Mouse (Mus musculus) embryo, embryonic 11 days (tissue): ENCODE measurements around the gene Sarnp.

Experiments
- DNase-seq: peaks from one replicate; pipeline ENCODE4 v3.0.0-alpha.2; 2015

The Sarnp gene

GRCm38 (mm10) chr10:128817033-128817432, at the start of gene Sarnp:
Sarnp (plus strand) TSS chr10:128817333.
- no peak for DNase-seq

GRCm38 (mm10) chr10:128772895-128773294, 44.2 kb upstream of the Sarnp start:
- DNase-seq, result peak; percentile 34

GRCm38 (mm10) chr10:128773685-128774084, 43.4 kb upstream of the Sarnp start:
- peak; percentile 29 for DNase-seq

GRCm38 (mm10) chr10:128778441-128778840, 38.7 kb upstream of the Sarnp start:
- no peak for DNase-seq

DNA sequence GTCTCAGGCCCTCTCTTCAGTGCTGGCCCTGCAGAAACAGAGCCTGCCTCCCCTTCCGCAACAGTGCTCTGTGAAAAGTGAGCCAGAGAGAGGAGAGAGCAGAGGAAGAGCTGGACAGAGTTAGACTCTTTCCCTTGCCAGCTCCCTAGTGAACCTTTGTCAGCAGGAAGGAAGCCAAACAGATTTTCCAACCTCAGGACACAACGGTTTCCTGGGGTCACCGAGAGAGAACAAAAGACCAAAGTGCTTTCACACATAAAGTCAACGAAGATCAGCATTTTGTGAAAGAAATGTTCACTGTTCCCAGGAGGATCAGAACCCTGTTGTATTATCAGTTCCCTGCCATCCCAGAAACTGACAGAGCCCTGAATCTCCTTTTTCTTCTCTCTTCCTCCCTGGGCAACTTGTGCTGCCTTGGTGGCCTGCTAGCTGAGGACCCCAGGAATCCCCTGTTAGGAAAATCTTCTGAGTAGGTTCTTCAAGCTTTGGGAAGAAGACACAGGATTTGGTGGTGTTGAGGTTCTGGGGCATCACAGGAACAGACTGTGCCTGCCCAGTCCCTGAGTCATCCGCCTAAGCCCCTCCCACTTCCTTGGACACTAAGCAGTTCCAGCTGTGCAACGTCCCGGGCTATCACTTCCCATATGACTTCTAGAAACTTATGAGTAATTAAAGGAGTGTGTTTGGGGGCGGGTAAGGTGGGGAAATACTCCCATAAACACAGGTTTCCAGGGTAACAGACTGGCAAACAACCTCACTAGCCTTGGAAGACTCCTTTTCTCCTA, 37.9 kb upstream of the Sarnp start:
- peak; percentile 82 for DNase-seq

- DNase-seq, result no peak
Measured at GRCm38 (mm10) chr10:128780200-128780599, 36.9 kb upstream of the Sarnp start.

- DNase-seq, result no peak
Measured at GRCm38 (mm10) chr10:128790398-128791124, 26.6 kb upstream of the Sarnp start, which contains the start of gene Mmp19. Mmp19 (plus strand) TSS chr10:128790910.

DNA sequence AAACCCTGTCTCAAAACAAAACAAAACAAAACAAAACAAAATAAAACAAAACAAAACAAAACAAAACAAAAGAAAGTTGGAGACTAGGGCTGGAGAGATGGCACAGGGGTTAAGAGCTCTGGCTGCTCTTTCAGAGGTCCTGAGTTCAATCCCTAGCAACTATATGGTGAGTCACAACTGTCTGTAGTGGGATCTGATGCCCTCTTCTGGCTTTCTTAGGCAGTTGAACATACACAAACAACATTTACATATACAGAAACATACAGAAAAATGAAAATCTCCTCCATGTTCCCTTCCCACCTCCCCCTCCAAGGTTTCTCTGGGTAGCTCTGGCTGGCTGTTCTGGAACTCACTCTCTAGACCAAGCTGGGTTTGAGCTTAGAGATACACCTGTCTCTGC, 25.1 kb upstream of the Sarnp start:
- no peak for DNase-seq

DNA sequence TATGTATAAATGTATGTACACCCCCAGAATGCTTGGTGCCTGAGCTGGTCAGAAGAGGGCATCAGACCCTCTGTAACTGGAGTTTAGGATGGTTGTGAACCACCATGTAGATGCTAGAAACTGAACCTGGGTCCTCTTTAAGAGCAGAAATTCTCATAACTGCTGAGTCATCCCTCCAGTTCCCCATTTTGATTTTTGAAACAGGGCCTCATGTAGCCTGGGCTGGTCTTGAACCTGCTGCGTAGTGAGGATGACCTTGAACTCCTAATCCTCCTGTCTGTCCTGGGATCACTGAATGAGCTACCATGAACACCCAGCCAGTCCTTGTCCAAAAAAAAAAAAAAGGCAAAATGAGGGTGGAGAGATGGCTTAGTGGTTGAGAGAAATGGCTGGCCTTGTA, 23.9 kb upstream of the Sarnp start:
- DNase-seq, result no peak

DNA sequence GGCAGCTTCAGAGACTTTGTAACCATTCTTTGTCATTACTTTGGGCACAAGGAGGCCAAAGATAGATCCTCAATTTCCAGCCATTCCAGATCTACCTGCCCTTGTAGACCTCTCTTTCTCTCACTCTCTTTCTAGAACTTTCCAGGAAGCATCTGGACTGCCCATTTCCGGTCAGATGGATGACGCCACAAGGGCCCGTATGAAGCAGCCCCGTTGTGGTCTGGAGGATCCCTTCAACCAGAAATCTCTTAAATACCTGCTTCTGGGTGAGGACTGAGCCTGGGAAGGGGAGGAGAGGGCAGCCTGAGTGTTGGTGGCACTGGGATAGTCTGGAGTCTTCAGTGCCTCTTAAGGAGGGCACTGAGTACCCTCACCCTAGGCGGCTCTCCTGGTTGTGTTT, 22.7 kb upstream of the Sarnp start:
- no peak for DNase-seq

- DNase-seq, result no peak
Measured at GRCm38 (mm10) chr10:128795581-128795980, 21.6 kb upstream of the Sarnp start.

- no peak for DNase-seq
Measured at GRCm38 (mm10) chr10:128798676-128799075, 18.5 kb upstream of the Sarnp start.

GRCm38 (mm10) chr10:128801981-128802495, 15.1 kb upstream of the Sarnp start:
- DNase-seq, result no peak

GRCm38 (mm10) chr10:128802956-128803355, 14.2 kb upstream of the Sarnp start:
- DNase-seq, result no peak

DNA sequence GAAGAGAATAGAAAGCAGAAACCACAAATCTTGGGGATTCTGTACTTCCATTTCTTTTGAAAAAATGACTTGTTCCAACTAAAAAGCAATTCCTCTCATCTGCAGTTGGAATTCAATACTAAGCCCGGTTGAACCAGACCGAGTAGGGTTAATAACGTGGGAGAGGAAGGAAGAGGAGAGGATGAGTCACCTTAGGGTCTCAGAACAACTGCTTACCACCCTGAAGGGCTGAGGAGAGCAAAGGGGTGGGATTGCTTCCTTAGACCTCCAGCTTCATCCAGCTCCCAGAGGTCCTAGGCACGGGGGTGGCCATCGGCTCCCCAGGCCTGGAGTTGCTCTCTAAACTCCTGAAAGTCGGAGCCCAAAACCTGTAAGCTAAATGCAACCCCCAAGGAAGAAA, 13.8 kb upstream of the Sarnp start:
- peak; percentile 11 for DNase-seq

DNA sequence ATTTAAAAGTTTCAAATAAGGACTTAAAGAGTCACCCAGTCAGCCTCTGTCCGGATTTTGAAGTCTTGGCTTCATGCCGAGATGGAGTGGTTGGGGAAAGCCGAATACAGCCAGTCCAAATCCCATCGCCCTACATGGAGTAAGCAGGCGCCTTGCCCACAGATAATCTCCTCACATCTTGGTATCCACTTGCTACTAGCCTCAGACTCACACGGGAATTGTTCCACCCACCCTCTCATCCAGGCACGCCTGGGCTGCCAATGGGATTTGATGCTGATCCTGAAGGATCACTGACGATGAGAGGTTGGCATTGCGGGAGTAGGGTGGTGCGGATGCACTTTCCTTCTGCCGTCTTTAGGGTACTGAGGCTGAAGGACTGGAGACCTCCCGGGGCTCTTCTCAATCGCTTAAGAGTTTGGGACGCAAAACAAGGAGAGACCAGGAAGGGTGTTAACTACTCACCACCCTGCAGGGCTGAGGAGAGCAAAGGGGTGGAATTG, 13.3 kb upstream of the Sarnp start, which contains the start of gene Dnajc14:
Gene Dnajc14 (plus strand): TSS at position 292 of the 500 bp plus-strand sequence.
- DNase-seq, result peak; percentile 59

- peak; percentile 84 for DNase-seq
Measured at GRCm38 (mm10) chr10:128804271-128805091, 12.7 kb upstream of the Sarnp start, which contains the start of gene Tmem198b. Tmem198b (minus strand) TSS chr10:128804370.

DNA sequence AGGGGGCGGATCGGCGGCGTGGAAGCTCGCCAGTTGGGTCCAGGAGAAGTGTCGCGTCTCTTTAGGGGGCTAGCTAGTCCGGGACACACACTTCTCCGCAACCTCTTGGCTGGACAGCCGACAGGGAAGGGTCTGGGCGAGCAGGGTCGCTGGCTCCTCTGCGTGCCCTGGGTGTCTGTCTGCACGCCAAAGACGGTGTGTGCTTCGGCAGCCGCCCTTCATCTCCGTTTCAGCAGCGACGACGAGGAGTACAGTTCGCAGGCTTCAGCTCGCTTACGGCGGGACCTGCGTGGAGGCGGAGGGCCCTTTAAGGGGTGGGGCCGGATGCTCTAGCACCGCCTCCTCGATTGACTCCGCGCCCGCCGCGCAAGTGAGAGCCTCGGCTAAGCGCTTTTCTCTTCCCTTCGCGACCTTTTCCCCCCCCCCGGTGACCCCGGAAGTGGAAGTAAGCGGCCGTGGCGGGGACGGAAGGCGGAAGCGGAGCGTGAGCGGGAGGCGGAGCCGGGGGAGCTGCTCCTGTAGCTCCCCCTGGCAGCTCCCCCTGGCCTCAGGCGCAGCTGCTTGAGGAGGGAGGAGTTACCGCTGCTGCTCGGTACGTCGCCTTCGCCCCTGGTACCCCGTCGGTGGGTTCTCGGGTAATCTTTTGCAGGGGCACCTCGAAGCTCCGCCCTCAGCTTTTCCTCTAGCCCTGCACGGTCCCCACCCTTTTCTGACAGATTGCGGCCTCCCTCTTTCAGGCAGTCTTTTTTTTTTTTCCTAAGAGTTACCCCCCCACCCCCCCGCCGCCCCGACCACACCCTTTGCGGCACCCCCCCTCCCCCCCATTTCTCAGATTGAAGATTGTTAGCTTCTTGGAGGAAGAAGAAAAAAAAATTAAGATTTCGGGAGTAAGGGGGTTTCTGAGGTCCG, 11.8 kb upstream of the Sarnp start:
- DNase-seq, result peak; percentile 99

GRCm38 (mm10) chr10:128806086-128806485, 11.0 kb upstream of the Sarnp start:
- DNase-seq, result no peak

DNA sequence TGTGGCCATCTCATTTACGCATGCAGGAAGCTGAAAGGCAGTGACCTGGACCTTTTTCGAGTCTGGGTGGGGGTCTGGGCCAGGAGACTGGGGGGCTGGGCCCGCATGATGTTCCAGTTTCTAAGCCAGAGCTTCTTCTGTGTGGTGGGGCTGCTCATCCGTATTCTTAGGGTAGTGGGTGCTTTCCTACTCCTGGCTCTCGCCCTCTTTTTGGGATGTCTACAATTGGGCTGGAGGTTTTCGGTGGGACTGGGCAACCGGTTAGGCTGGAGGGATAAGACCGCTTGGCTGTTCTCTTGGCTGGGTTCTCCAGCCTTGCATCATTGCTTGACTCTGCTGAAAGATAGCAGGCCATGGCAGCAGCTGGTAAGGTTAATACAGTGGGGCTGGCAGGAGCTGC, 10.1 kb upstream of the Sarnp start:
- no peak for DNase-seq

DNA sequence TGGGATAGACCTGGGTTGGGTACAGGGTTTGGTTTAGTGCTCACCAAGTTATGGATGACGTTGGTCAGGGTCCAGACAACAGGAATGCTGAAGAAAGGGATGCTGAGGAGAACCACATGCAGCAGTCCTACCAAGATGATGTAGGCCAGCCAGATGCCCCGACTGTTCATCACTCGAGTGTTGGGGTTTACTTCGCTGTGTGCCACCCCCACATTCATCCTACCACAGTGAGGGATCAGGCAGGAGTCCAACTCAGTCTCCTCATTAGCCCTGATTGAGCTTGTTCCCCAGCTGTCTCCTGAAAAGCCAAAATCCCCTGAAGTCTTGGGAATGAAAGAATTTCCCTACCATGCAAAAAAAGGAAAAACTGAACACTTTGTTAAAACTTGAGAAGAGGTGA, 3.1 kb downstream of the Sarnp start:
- no peak for DNase-seq
